Comparison of ENCODE assay signal across 29 mouse cellular contexts in genomic region chr7:105374866-105375265, GRCm38 (mm10). TPM values are rescaled to one million over a fixed set of nuclear protein-coding genes. Genes with fewer than 3 reads are reported as not detected.
DNase-seq lines count a peak whose midpoint lies in the region; ATAC-seq and TF ChIP-seq lines count a peak whose summit lies in the region.
"Had no signal": no experiment of that assay in that cellular context is flagged by ENCODE, and none has a peak within 500 bp of the region (broad histone marks: within the 10 kb centered on the region; RNA-seq: fewer than 3 reads in every experiment).

Gene Gm5901, plus strand, starts transcription at chr7:105375038.

- H3K27ac ChIP-seq in heart, embryonic 15.5 days: peak within 1 kb of the TSS; percentile 71
- peak within 1 kb of the TSS; percentile 8; the same call in 1 of the 2 replicates for H3K27ac ChIP-seq in layer of hippocampus, adult 2 months
- H3K27ac ChIP-seq: embryonic facial prominence, embryonic 12.5 days; embryonic facial prominence, embryonic 15.5 days; forebrain, embryonic 13.5 days; heart, embryonic 10.5 days; hindbrain, embryonic 10.5 days; hindbrain, embryonic 13.5 days; intestine, embryonic 15.5 days had no signal

- H3K4me3 ChIP-seq in heart, embryonic 15.5 days: no peak within 1 kb of the TSS
- H3K4me3 ChIP-seq in layer of hippocampus, adult 2 months: no peak within 1 kb of the TSS
- H3K4me3 ChIP-seq: embryonic facial prominence, embryonic 12.5 days; embryonic facial prominence, embryonic 15.5 days; forebrain, embryonic 13.5 days; heart, embryonic 10.5 days; hindbrain, embryonic 10.5 days; hindbrain, embryonic 13.5 days; intestine, embryonic 15.5 days had no signal

- peaks cover 11% of the 10 kb centered on the region for H3K4me1 ChIP-seq in heart, embryonic 15.5 days (replicated peaks)
- H3K4me1 ChIP-seq: embryonic facial prominence, embryonic 12.5 days; embryonic facial prominence, embryonic 15.5 days; forebrain, embryonic 13.5 days; heart, embryonic 10.5 days; hindbrain, embryonic 10.5 days; hindbrain, embryonic 13.5 days; intestine, embryonic 15.5 days had no signal

- H3K36me3 ChIP-seq in heart, embryonic 15.5 days: peaks cover 30% of the 10 kb centered on the region

- H3K27me3 ChIP-seq in heart, embryonic 15.5 days: no peaks in the 10 kb centered on the region
- H3K27me3 ChIP-seq: embryonic facial prominence, embryonic 12.5 days; embryonic facial prominence, embryonic 15.5 days; forebrain, embryonic 13.5 days; hindbrain, embryonic 13.5 days; intestine, embryonic 15.5 days had no signal

- no peaks in the 10 kb centered on the region for H3K9me3 ChIP-seq in heart, embryonic 15.5 days (replicated peaks)
- H3K9me3 ChIP-seq: embryonic facial prominence, embryonic 12.5 days; embryonic facial prominence, embryonic 15.5 days; forebrain, embryonic 13.5 days; heart, embryonic 10.5 days; hindbrain, embryonic 10.5 days; hindbrain, embryonic 13.5 days; intestine, embryonic 15.5 days had no signal

- intact Hi-C loops in heart, postnatal 36 days (cut with DNase I): no loop called here

- no peak within 1 kb of the TSS for H3K4me2 ChIP-seq in heart, embryonic 15.5 days
- H3K4me2 ChIP-seq: embryonic facial prominence, embryonic 12.5 days; embryonic facial prominence, embryonic 15.5 days; forebrain, embryonic 13.5 days; hindbrain, embryonic 13.5 days; intestine, embryonic 15.5 days had no signal

- 73% methylated on average over 1 of the region's 1 CpGs for WGBS in heart, embryonic 15.5 days

- peak; percentile 80 for DNase-seq in heart, adult 11 months
- no peak for DNase-seq in heart, adult 9 months (ENCODE audit: low spot score in 2 of 2)
- DNase-seq in heart, postnatal 36 days: no peak
- DNase-seq in layer of hippocampus, adult 2 months (ENCODE audit: low spot score in 2 of 2): no peak
- no peak for DNase-seq in layer of hippocampus, postnatal 10 days (ENCODE audit: low spot score in 2 of 2)
- DNase-seq: adrenal gland, adult 2 months; adrenal gland, postnatal 14 days; cerebellum, adult 11 months; cerebellum, adult 2 months; cerebellum, adult 9-11 months; cerebellum, postnatal 25 days; gastrocnemius, postnatal 25 days; heart, postnatal 14 days; kidney, adult 11 months; kidney, adult 8-10 months had no signal

- no peak for ATAC-seq in heart, embryonic 15.5 days (replicated peaks; ENCODE audit: insufficient number of reproducible peaks, insufficient read depth, low FRiP score, low read depth)
- ATAC-seq: CD4-positive, CD25-positive, alpha-beta regulatory T cell, adult 4 months; forebrain, embryonic 13.5 days; hindbrain, embryonic 16.5 days; intestine, embryonic 15.5 days had no signal

- H3K9ac ChIP-seq in heart, embryonic 15.5 days: no peak within 1 kb of the TSS
- H3K9ac ChIP-seq: embryonic facial prominence, embryonic 12.5 days; embryonic facial prominence, embryonic 15.5 days; forebrain, embryonic 13.5 days; hindbrain, embryonic 13.5 days; intestine, embryonic 15.5 days had no signal

- TF ChIP-seq CTCF in layer of hippocampus, adult 2 months (conservative IDR thresholded peaks at IDR 0.05): no peak

RNA-seq across cellular contexts. Expression of gene Gm5901, which starts in this region (rescaled TPM):
- polyA plus RNA-seq in heart, embryonic 15.5 days (2015; fragmentation: Nextera tagmentation; extraction: Ambion mirVana): not detected in 2 replicates
- not detected for total RNA-seq in heart, postnatal 36 days (2021)
- not detected for total RNA-seq in layer of hippocampus, adult 2 months (2021)
- not detected for total RNA-seq in layer of hippocampus, postnatal 10 days (2021)
- total RNA-seq: adrenal gland, adult 2 months; adrenal gland, postnatal 14 days; adrenal gland, postnatal 4 days; common myeloid progenitor, adult 5-6 weeks; gastrocnemius, adult 8-10 months; gastrocnemius, postnatal 25 days; heart, postnatal 14 days had no signal
- polyA plus RNA-seq: adrenal gland, adult 2 months; C2C12; CD4-positive, CD25-positive, alpha-beta regulatory T cell, adult 4 months; cerebellum, adult 2 months; embryonic facial prominence, embryonic 12.5 days; embryonic facial prominence, embryonic 15.5 days; forebrain, embryonic 13.5 days; heart, embryonic 10.5 days; hindbrain, embryonic 10.5 days; hindbrain, embryonic 13.5 days; hindbrain, embryonic 16.5 days; intestine, embryonic 15.5 days had no signal
